Mouse (Mus musculus): ENCODE measurements at regions not wholly inside any gene's neighbourhood (a gene's known extent, or its start where the extent isn't known, plus 50 kb on each side); places are given as distances from the start of the nearest gene placed in this dataset.
A peak's percentile ranks its signal among the peaks of the same experiment; 100 is the strongest.

DNA sequence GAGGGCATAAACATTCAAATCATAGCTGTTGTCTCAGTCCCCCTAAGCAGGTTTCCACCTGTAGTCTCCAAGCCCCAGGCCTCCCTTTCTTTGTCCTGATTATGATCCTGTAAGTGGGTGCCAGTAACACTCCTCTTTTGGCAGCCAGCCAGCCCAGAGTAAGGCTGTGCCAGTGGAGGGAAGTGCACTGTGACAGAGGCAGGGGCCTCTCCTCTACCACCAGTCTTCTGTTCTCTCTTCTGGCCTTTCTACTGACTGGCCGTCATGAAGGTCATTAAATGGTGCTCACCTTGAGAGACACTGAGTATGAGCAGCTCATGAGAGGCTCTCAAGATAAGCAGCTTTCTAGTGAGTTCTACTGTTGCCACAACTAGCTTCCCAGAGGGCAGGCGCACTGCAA, 63.5 kb upstream of the Met start:
- no peak for DNase-seq (ENCODE audit: low read depth, low spot score)

DNA sequence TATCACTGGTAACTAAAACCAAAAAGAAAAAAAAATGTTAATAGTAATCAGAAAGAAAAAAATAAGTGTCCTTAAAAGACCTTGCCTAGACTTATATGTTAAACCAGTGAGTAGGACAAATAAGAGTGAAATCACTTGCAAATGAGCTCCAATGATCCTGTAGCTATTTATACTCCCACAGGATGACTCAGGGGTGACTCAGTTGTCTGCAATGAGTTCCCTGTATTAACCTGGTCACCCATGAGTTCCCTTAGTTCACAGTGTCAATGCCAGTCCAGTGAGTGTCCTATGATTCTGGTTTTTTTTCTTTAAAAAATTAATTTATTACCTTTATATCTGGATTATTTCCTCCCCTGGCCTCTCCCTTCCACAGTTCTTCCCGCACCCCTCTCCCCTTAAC, 55.5 kb upstream of the Met start:
- DNase-seq (ENCODE audit: low read depth, low spot score): no peak

DNA sequence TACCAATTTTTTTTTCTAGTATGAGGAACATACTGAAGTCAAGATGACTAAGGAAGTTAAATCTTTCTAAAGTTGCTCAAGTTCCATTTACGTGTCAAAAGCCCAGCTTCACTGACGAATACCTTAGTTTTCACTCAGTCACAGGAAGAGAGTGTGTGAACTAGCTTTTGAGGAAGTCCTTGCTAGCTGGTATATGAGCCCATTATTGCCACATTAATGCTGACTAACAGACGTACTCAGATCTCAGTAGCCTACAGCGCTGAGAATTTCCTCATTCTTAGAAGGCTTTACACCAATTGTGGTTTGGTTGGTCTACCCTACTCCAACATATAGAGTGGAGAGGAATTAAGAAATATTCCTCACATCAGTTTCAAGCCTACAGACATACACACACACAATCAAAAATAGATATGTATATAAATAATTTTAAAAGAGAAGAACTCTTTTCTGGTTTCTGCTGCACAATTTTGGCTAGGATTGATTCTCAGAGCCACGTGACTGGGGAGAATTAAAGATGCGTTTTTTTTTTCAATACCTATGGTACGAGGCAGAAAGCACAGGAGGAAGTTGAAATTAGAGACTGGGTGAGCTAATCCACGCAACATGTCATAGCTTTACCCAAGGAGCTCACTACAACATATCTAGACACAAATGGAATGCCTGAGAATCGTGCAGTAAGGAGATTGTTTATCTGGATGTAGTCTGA, 53.7 kb upstream of the Met start:
- DNase-seq (ENCODE audit: low read depth, low spot score): peak; percentile 7

DNA sequence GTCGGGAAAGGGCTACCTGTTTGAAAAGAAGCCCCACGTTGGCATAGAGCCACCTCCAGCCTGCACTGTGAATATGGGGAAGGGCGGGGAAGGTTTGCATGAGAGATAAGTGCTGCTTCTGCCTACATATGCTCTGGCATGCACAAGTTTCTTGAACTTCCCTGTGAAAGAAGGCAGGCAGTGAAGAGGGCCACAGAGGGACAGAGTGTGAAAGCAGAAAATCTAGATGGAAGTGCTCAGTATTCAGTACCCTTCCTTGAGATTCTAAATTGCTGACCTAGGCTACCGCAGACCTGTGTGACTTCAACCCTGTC, 53.2 kb upstream of the Met start:
- DNase-seq (ENCODE audit: low read depth, low spot score): no peak
